Mouse (Mus musculus): ENCODE results near the gene Ren1. TPM values are rescaled to one million over a fixed set of nuclear protein-coding genes. Genes with fewer than 3 reads are reported as not detected.
A peak's percentile ranks its signal among the peaks of the same experiment; 100 is the strongest.

Gene Ren1
- polyA plus RNA-seq (2011; ENCODE audit: insufficient read depth, insufficient read length, low read depth, missing spikeins): not detected in 2 replicates

DNA sequence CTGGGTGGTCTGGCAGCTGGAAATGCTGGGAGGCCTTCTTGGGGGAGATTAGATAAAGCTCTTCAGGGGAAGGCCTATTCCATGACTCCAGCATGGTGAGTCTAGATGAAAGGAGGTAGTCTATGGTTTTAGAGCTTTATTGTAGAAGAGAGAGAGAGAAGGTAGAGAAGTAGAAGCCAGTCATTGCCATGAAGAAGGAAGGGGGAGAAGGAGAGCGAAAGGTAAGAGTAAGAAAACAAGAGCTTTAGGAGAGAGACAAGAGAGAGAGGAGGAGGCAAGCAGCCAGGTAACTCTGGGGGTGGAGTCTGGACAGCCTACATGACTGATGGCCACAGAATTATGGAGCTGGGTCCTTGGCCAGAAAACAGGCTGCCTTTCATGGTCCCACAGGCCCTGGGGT lies at the start of gene Ren1:
Ren1 (plus strand) TSS at position 301 of the 400 bp plus-strand sequence.
- H3K4me1 ChIP-seq (ENCODE audit: control insufficient read depth, insufficient read depth, low read length): no peaks in the 10 kb centered on the region
- H3K9ac ChIP-seq (ENCODE audit: low read depth, poor library complexity, severe bottlenecking): no peak within 1 kb of the TSS
- TF ChIP-seq CTCF (IDR thresholded peaks at IDR 0.05; ENCODE audit: low read depth, low read length) (no peak), EP300 (IDR thresholded peaks at IDR 0.05; ENCODE audit: insufficient read depth, low read depth, low read length) (no peak), POLR2A (IDR thresholded peaks at IDR 0.05; ENCODE audit: insufficient read depth, low read length) (no peak)
- no peaks in the 10 kb centered on the region for H3K27me3 ChIP-seq (ENCODE audit: control insufficient read depth, insufficient read depth, low read length, poor library complexity, severe bottlenecking)
- H3K36me3 ChIP-seq (ENCODE audit: control insufficient read depth, insufficient read depth, low read length, poor library complexity, severe bottlenecking): no peaks in the 10 kb centered on the region
- no peak within 1 kb of the TSS for H3K27ac ChIP-seq (ENCODE audit: insufficient read depth, low read length)
- H3K4me3 ChIP-seq (ENCODE audit: low read depth, low read length): no peak within 1 kb of the TSS
- no peaks in the 10 kb centered on the region for H3K9me3 ChIP-seq (replicated peaks; ENCODE audit: control insufficient read depth, insufficient read depth, low read length, poor library complexity, severe bottlenecking)

- TF ChIP-seq CTCF (IDR thresholded peaks at IDR 0.05; ENCODE audit: low read depth, low read length): no peak
- no peak for TF ChIP-seq EP300 (IDR thresholded peaks at IDR 0.05; ENCODE audit: insufficient read depth, low read depth, low read length)
- no peak for TF ChIP-seq POLR2A (IDR thresholded peaks at IDR 0.05; ENCODE audit: insufficient read depth, low read length)
- Histone ChIP-seq H3K9ac (ENCODE audit: low read depth, poor library complexity, severe bottlenecking) (no peak overlapping the region), H3K9me3 (replicated peaks; ENCODE audit: control insufficient read depth, insufficient read depth, low read length, poor library complexity, severe bottlenecking) (no peaks in the 10 kb centered on the region), H3K27me3 (ENCODE audit: control insufficient read depth, insufficient read depth, low read length, poor library complexity, severe bottlenecking) (no peaks in the 10 kb centered on the region), H3K4me1 (ENCODE audit: control insufficient read depth, insufficient read depth, low read length) (no peaks in the 10 kb centered on the region), H3K36me3 (ENCODE audit: control insufficient read depth, insufficient read depth, low read length, poor library complexity, severe bottlenecking) (no peaks in the 10 kb centered on the region), H3K27ac (ENCODE audit: insufficient read depth, low read length) (no peak overlapping the region), H3K4me3 (ENCODE audit: low read depth, low read length) (no peak overlapping the region)
These were observed 47.8 kb upstream of the Ren1 start for GRCm38 (mm10) chr1:133302540-133302939.

- TF ChIP-seq POLR2A (IDR thresholded peaks at IDR 0.05; ENCODE audit: insufficient read depth, low read length) (no peak), EP300 (IDR thresholded peaks at IDR 0.05; ENCODE audit: insufficient read depth, low read depth, low read length) (no peak), CTCF (IDR thresholded peaks at IDR 0.05; ENCODE audit: low read depth, low read length) (peak; percentile 91)
- Histone ChIP-seq H3K27me3 (ENCODE audit: control insufficient read depth, insufficient read depth, low read length, poor library complexity, severe bottlenecking) (no peaks in the 10 kb centered on the region), H3K36me3 (ENCODE audit: control insufficient read depth, insufficient read depth, low read length, poor library complexity, severe bottlenecking) (no peaks in the 10 kb centered on the region), H3K27ac (ENCODE audit: insufficient read depth, low read length) (no peak overlapping the region), H3K4me1 (ENCODE audit: control insufficient read depth, insufficient read depth, low read length) (no peaks in the 10 kb centered on the region), H3K4me3 (ENCODE audit: low read depth, low read length) (no peak overlapping the region), H3K9me3 (replicated peaks; ENCODE audit: control insufficient read depth, insufficient read depth, low read length, poor library complexity, severe bottlenecking) (no peaks in the 10 kb centered on the region), H3K9ac (ENCODE audit: low read depth, poor library complexity, severe bottlenecking) (no peak overlapping the region)
These were observed 43.5 kb upstream of the Ren1 start for GRCm38 (mm10) chr1:133306842-133307241.

GRCm38 (mm10) chr1:133307318-133307717 lies 43.0 kb upstream of the Ren1 start:
- no peak overlapping the region for H3K4me3 ChIP-seq (ENCODE audit: low read depth, low read length)
- H3K9me3 ChIP-seq (replicated peaks; ENCODE audit: control insufficient read depth, insufficient read depth, low read length, poor library complexity, severe bottlenecking): no peaks in the 10 kb centered on the region
- TF ChIP-seq POLR2A (IDR thresholded peaks at IDR 0.05; ENCODE audit: insufficient read depth, low read length) (no peak), CTCF (IDR thresholded peaks at IDR 0.05; ENCODE audit: low read depth, low read length) (peak; percentile 9), EP300 (IDR thresholded peaks at IDR 0.05; ENCODE audit: insufficient read depth, low read depth, low read length) (no peak)
- no peaks in the 10 kb centered on the region for H3K36me3 ChIP-seq (ENCODE audit: control insufficient read depth, insufficient read depth, low read length, poor library complexity, severe bottlenecking)
- no peak overlapping the region for H3K27ac ChIP-seq (ENCODE audit: insufficient read depth, low read length)
- no peak overlapping the region for H3K9ac ChIP-seq (ENCODE audit: low read depth, poor library complexity, severe bottlenecking)
- no peaks in the 10 kb centered on the region for H3K27me3 ChIP-seq (ENCODE audit: control insufficient read depth, insufficient read depth, low read length, poor library complexity, severe bottlenecking)
- no peaks in the 10 kb centered on the region for H3K4me1 ChIP-seq (ENCODE audit: control insufficient read depth, insufficient read depth, low read length)

- Histone ChIP-seq H3K36me3 (ENCODE audit: control insufficient read depth, insufficient read depth, low read length, poor library complexity, severe bottlenecking) (no peaks in the 10 kb centered on the region), H3K4me1 (ENCODE audit: control insufficient read depth, insufficient read depth, low read length) (no peaks in the 10 kb centered on the region), H3K9me3 (replicated peaks; ENCODE audit: control insufficient read depth, insufficient read depth, low read length, poor library complexity, severe bottlenecking) (no peaks in the 10 kb centered on the region), H3K27ac (ENCODE audit: insufficient read depth, low read length) (no peak within 1 kb of the TSS), H3K27me3 (ENCODE audit: control insufficient read depth, insufficient read depth, low read length, poor library complexity, severe bottlenecking) (no peaks in the 10 kb centered on the region), H3K9ac (ENCODE audit: low read depth, poor library complexity, severe bottlenecking) (no peak within 1 kb of the TSS), H3K4me3 (ENCODE audit: low read depth, low read length) (no peak within 1 kb of the TSS)
- TF ChIP-seq CTCF (IDR thresholded peaks at IDR 0.05; ENCODE audit: low read depth, low read length): no peak
- TF ChIP-seq EP300 (IDR thresholded peaks at IDR 0.05; ENCODE audit: insufficient read depth, low read depth, low read length): no peak
- TF ChIP-seq POLR2A (IDR thresholded peaks at IDR 0.05; ENCODE audit: insufficient read depth, low read length): no peak
These were observed 40.5 kb upstream of the Ren1 start, which contains the start of gene Golt1a for GRCm38 (mm10) chr1:133309652-133310267. Gene Golt1a, plus strand, starts transcription at chr1:133309800.

DNA sequence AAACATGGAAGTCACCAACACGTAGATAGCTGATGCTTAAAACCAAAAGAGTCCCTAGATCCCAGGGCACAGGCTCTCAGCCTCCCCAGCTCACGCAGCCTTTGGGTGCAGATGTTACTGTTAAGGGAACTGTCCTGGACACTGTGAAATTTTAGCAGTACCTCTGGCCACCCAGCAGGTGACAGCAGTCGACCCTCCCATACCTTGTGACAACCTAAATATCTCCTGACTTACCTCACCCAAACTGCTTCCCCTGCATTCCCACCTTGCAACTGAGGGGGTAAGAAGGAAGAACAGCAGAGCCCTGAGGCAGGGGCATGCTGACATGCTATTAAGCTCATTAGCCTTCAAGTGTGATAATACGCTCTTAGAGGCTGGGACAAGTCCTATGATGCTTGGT lies 39.1 kb upstream of the Ren1 start:
- Histone ChIP-seq H3K27me3 (ENCODE audit: control insufficient read depth, insufficient read depth, low read length, poor library complexity, severe bottlenecking) (no peaks in the 10 kb centered on the region), H3K27ac (ENCODE audit: insufficient read depth, low read length) (no peak overlapping the region), H3K9ac (ENCODE audit: low read depth, poor library complexity, severe bottlenecking) (no peak overlapping the region), H3K4me3 (ENCODE audit: low read depth, low read length) (no peak overlapping the region), H3K4me1 (ENCODE audit: control insufficient read depth, insufficient read depth, low read length) (no peaks in the 10 kb centered on the region), H3K9me3 (replicated peaks; ENCODE audit: control insufficient read depth, insufficient read depth, low read length, poor library complexity, severe bottlenecking) (no peaks in the 10 kb centered on the region), H3K36me3 (ENCODE audit: control insufficient read depth, insufficient read depth, low read length, poor library complexity, severe bottlenecking) (no peaks in the 10 kb centered on the region)
- TF ChIP-seq CTCF (IDR thresholded peaks at IDR 0.05; ENCODE audit: low read depth, low read length) (peak; percentile 72), EP300 (IDR thresholded peaks at IDR 0.05; ENCODE audit: insufficient read depth, low read depth, low read length) (no peak)

Data from ES-Bruce4 (cell line).